Mouse (Mus musculus) megakaryocyte, embryonic 14.5 days (primary cell): ENCODE measurements around the gene Dgkz.

Experiments used
- FLI1 ChIP-seq: IDR thresholded peaks from 2 replicates; pipeline ENCODE4 v1.6.1; 2012; ENCODE audit warnings: low read length, inconsistent platforms, mixed read lengths
- GATA1 ChIP-seq: IDR thresholded peaks from 3 replicates; pipeline ENCODE4 v1.6.1; 2012; ENCODE audit warnings: mixed read lengths, low read length, inconsistent platforms, borderline replicate concordance

- no peak for TF ChIP-seq GATA1
- no peak for TF ChIP-seq FLI1
These were observed 58.6 kb downstream of the Dgkz start for GRCm38 (mm10) chr2:91917096-91917495.
